Mouse (Mus musculus) midbrain, embryonic 13.5 days (tissue): Measurements from ENCODE around the gene Hsd17b2. TPM values are rescaled to one million over a fixed set of nuclear protein-coding genes. Genes with fewer than 3 reads are reported as not detected.

ENCODE experiments used
- ATAC-seq: fragments of 200-750 bp; cut with Nextera tagmentation; 2 replicates; pipeline ENCODE4 v1.8.0; 2017; ENCODE audit warnings: mild to moderate bottlenecking, moderate TSS enrichment, moderate library complexity
- H3K27ac ChIP-seq: fragments of 300-500 bp; sonication (generic); 2 replicates; pipeline ENCODE4 v1.5.1; 2015; ENCODE audit warnings: inconsistent platforms, mild to moderate bottlenecking, moderate library complexity
- H3K27me3 ChIP-seq: fragments of 300-500 bp; sonication (generic); 2 replicates; pipeline ENCODE4 v1.6.1; 2015; ENCODE audit warnings: mild to moderate bottlenecking, inconsistent platforms
- H3K36me3 ChIP-seq: fragments of 300-500 bp; sonication (generic); 2 replicates; pipeline ENCODE4 v1.6.1; 2015; ENCODE audit warnings: mild to moderate bottlenecking, inconsistent platforms
- H3K4me1 ChIP-seq: fragments of 300-500 bp; sonication (generic); replicated peaks from 2 replicates; pipeline ENCODE4 v1.6.1; 2015; ENCODE audit warnings: inconsistent platforms
- H3K4me2 ChIP-seq: fragments of 300-500 bp; sonication (generic); replicated peaks from 2 replicates; pipeline ENCODE4 v1.6.1; 2015; ENCODE audit warnings: moderate library complexity, mild to moderate bottlenecking, inconsistent platforms
- H3K4me3 ChIP-seq: fragments of 300-500 bp; sonication (generic); replicated peaks from 2 replicates; pipeline ENCODE4 v1.5.1; 2015; ENCODE audit warnings: mild to moderate bottlenecking, inconsistent platforms
- H3K9ac ChIP-seq: fragments of 300-500 bp; sonication (generic); replicated peaks from 2 replicates; pipeline ENCODE4 v1.6.1; 2015; ENCODE audit warnings: mild to moderate bottlenecking, inconsistent platforms
- H3K9me3 ChIP-seq: fragments of 300-500 bp; sonication (generic); 2 replicates; pipeline ENCODE4 v1.6.1; 2016; ENCODE audit warnings: mild to moderate bottlenecking, inconsistent platforms
- WGBS: fragments of 180-500 bp; shearing (Covaris S2); methylation state at CpG from one replicate; pipeline ENCODE4 v1.1.7; 2015; 5-methylcytosine and 5-hydroxymethylcytosine counted together
- polyA plus RNA-seq: library from polyadenylated mRNA; unstranded; fragments of >200 nt; fragmentation: Nextera tagmentation; extraction: Ambion mirVana; gene quantifications from 2 replicates; pipeline ENCODE4 v1.2.1, GENCODE M21; 2015

Gene Hsd17b2
- polyA plus RNA-seq, 1 experiment from 2014 or later: 0.16 TPM

DNA sequence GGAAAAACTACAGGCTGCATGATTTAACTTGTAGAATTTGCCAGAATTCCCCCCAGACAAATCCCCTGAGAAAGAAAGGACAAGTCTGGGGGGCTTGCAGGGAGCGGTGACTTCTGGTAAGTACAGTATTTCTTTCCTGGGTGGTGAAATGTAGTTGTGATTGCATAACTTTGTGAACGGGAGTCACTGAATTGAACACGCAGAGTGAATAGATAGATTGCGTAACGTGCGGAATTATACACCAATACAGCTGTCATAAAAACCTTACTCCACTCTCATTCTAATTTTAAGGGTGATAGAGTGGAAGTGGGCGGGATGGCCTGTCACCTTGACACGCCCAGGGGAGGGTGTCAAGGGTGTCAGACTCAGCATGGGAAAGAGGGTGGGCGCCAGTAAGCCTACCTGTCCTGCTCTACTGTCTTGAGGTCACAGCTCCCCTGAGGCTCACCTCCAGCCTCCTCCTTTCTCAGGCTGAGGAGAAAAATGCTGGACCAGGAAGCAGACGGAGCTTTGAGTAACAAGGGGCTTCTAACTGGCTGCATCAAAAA is 17.7 kb upstream of the Hsd17b2 start:
- H3K4me1 ChIP-seq: no peaks in the 10 kb centered on the region
- no peak overlapping the region for H3K27ac ChIP-seq
- H3K27me3 ChIP-seq: no peaks in the 10 kb centered on the region
- H3K9ac ChIP-seq: no peak overlapping the region
- no peaks in the 10 kb centered on the region for H3K9me3 ChIP-seq
- H3K4me2 ChIP-seq: no peak overlapping the region
- WGBS: 88% methylated on average over 10 of the region's 10 CpGs
- no peak for ATAC-seq
- no peak overlapping the region for H3K4me3 ChIP-seq
- H3K36me3 ChIP-seq: no peaks in the 10 kb centered on the region

DNA sequence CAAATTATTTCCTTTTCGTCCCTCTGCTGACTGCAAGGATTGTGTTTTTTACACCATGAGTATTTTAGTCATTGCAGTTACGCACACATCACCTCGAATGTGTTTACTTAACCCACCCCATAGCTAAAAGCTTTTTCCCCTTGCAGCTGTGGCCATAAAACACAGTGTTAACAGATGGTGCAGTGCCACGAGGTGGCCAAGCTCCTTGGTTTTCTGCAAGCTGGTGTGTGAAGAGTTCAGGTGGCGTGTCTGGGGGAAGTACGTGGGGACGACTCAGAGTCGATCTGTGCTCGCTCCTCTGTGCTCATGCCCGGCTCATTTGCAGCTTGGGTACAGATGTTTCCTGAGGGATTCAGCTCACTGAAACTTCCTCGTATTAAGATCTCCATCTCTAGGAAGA is 17.2 kb upstream of the Hsd17b2 start:
- Histone ChIP-seq H3K27ac (no peak overlapping the region), H3K36me3 (no peaks in the 10 kb centered on the region), H3K27me3 (no peaks in the 10 kb centered on the region), H3K4me3 (no peak overlapping the region), H3K4me2 (no peak overlapping the region), H3K9ac (no peak overlapping the region), H3K9me3 (no peaks in the 10 kb centered on the region), H3K4me1 (no peaks in the 10 kb centered on the region)
- WGBS: 85% methylated on average over 11 of the region's 11 CpGs
- ATAC-seq: no peak

DNA sequence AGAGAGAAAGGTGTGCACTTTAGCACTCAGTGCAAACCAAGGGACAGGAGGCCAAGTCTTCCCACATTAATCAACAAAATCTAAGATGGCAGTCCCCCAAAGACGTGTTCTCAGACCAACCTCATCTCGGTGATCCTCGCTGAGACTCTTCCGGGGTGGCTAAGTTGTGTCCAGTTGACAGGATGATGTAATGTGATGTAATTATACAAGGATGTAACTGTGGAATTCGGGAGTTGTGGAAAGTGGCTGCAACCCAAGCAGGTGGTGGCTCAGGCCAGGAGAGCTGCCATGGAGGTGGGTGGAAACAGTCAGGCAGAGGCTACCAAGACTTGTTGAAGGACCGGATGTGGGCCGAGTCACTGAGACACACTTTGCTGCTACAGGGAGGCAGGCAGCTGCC is 13.8 kb upstream of the Hsd17b2 start:
- H3K4me3 ChIP-seq: no peak overlapping the region
- no peak overlapping the region for H3K4me2 ChIP-seq
- no peaks in the 10 kb centered on the region for H3K27me3 ChIP-seq
- WGBS: 88% methylated on average over 7 of the region's 7 CpGs
- no peak for ATAC-seq
- no peaks in the 10 kb centered on the region for H3K4me1 ChIP-seq
- H3K9me3 ChIP-seq: no peaks in the 10 kb centered on the region
- no peaks in the 10 kb centered on the region for H3K36me3 ChIP-seq
- no peak overlapping the region for H3K27ac ChIP-seq
- H3K9ac ChIP-seq: no peak overlapping the region

DNA sequence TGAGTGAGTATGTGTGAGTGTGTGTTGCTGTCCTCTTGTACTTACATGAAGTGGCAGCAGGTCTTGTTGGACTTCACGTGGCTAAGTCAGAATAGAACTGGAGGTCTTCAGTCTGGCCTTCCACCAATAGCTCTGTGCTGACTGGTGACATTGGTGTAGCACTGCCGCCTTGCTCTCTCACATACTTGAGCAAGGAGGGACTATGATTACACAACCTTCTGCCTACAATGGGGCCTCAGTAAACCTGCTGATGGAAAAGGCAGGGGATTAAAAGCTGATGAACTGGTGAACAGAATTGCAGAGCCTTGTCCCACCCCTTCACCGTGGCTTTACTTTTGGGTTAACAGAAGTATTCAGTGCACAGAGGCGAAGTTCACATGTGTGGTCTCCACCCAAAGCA is 9.6 kb upstream of the Hsd17b2 start:
- WGBS: 88% methylated on average over 4 of the region's 4 CpGs
- no peak for ATAC-seq
- H3K4me2 ChIP-seq: no peak overlapping the region
- no peaks in the 10 kb centered on the region for H3K9me3 ChIP-seq
- H3K9ac ChIP-seq: no peak overlapping the region
- H3K36me3 ChIP-seq: no peaks in the 10 kb centered on the region
- no peak overlapping the region for H3K27ac ChIP-seq
- H3K4me1 ChIP-seq: no peaks in the 10 kb centered on the region
- H3K4me3 ChIP-seq: no peak overlapping the region
- H3K27me3 ChIP-seq: no peaks in the 10 kb centered on the region

DNA sequence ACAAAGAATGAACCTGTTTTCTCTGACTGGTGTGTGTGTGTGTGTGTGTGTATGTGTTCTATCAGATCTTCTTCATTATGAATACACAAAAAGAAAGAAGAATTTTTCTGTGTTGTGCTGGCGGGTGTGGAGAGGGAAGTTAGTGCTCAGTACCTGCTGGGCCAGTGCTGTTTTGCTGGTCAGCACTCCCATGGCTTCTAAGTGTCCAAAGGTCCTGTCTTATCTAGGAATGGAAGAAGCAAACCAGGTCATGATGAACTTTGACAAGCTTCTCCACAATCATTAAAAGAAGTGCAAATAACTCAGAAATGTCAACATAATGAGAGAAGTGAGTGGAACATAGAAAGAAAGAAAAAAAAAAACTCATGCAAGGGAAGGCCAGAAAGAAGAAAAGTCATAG is 6.1 kb upstream of the Hsd17b2 start:
- ATAC-seq: no peak
- Histone ChIP-seq H3K36me3 (no peaks in the 10 kb centered on the region), H3K4me1 (0 out of 2 replicates have a peak, but pooled peaks cover under 1% of the 10 kb centered on the region), H3K9ac (no peak overlapping the region), H3K4me3 (no peak overlapping the region), H3K27me3 (no peaks in the 10 kb centered on the region), H3K27ac (no peak overlapping the region), H3K4me2 (no peak overlapping the region), H3K9me3 (no peaks in the 10 kb centered on the region)
- 90% methylated on average over 1 of the region's 1 CpGs for WGBS

DNA sequence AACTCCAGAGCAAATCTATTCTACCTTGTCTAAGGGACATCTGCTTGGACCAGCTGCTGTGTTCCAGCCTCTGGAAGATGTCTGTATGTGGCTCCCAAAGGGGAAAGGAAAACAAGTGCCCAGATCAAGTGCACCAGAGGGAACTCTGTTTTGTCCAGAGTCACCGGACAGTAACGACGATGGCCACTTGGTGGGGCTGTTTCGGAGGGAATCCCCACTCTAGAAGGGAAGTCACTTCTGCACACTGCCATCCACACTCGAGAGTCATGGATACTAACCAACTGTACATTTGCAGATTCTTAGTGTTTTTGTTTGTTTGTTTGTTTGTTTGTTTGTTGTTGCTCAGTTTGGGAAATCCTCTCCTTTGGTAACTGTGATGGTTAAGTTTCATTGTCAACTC is 4.5 kb upstream of the Hsd17b2 start:
- ATAC-seq: no peak
- Histone ChIP-seq H3K4me3 (no peak overlapping the region), H3K27ac (no peak overlapping the region), H3K4me2 (no peak overlapping the region), H3K9ac (no peak overlapping the region), H3K9me3 (no peaks in the 10 kb centered on the region), H3K27me3 (no peaks in the 10 kb centered on the region), H3K4me1 (peaks cover 11% of the 10 kb centered on the region; the same call in 1 of the 2 replicates), H3K36me3 (no peaks in the 10 kb centered on the region)
- WGBS: 34% methylated on average over 5 of the region's 5 CpGs

DNA sequence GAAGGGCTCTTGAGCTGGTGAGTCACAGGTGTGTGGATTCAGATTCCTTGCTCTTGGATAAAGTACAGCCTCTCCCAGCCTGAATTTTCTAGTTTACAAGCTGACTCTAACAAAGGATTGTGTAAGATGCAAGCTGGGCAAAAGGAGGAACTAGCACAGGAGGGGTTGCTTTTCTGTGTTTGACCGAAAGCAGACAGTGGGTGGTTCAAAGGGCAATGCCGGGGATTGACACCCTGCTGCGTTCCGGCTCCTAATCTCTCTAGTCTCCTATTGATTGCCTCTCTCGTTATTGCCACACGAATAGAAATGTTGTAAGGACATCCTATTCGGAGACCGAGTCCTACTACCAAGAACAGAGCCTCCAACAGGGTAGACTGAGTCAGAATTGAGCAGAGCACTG is 1.0 kb upstream of the Hsd17b2 start:
- Histone ChIP-seq H3K4me2 (no peak overlapping the region), H3K27ac (no peak overlapping the region), H3K4me1 (peaks cover 12% of the 10 kb centered on the region), H3K9me3 (no peaks in the 10 kb centered on the region), H3K4me3 (no peak overlapping the region), H3K36me3 (no peaks in the 10 kb centered on the region), H3K27me3 (no peaks in the 10 kb centered on the region), H3K9ac (no peak overlapping the region)
- WGBS: 26% methylated on average over 8 of the region's 8 CpGs
- no peak for ATAC-seq

DNA sequence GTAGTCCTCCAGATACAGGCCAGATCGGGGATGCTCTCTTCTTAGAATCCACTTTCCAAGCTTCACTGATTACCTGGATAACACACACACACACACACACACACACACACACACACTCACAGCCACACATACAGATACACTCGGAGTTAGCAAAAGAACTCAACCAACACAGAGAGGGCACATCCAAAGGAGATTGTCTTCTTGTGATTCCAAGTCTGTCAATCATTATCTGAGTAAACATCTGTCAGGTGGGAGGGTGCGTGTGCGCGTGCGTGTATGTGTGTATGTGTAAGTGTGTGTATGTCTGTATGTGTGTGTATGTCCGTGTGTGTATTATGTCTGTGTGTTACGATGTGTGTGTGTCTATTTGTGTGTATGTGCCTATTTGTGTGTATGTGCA is 458 bp upstream of the Hsd17b2 start:
- Histone ChIP-seq H3K27me3 (no peaks in the 10 kb centered on the region), H3K4me3 (no peak overlapping the region), H3K27ac (no peak overlapping the region), H3K9me3 (no peaks in the 10 kb centered on the region), H3K4me2 (no peak overlapping the region), H3K4me1 (peaks cover 12% of the 10 kb centered on the region), H3K36me3 (no peaks in the 10 kb centered on the region), H3K9ac (no peak overlapping the region)
- WGBS: 90% methylated on average over 8 of the region's 8 CpGs
- ATAC-seq: peak; percentile 6; the same call in 1 of the 2 replicates

DNA sequence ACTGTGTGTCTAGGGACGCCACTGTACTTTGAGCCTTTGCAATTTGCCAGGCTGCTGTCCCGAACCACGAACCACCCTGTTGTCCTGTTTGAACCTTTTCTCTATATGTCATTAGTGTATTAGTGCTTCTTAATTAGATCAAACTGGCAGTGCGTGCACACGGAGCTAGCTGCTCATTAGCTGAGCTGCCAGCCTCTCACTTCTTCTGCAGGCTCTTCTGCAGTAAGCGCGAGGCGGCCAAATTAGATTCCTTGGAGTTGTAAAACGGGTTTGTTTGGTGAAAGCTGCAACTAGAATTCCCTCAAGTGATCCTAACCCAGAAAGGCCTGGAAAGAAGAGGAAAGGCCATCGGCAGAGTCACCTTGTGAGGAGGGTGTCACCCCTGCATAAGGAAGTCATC is 997 bp downstream of the Hsd17b2 start:
- no peak overlapping the region for H3K4me2 ChIP-seq
- H3K4me1 ChIP-seq: peaks cover 12% of the 10 kb centered on the region
- no peak for ATAC-seq
- H3K4me3 ChIP-seq: no peak overlapping the region
- no peak overlapping the region for H3K9ac ChIP-seq
- H3K36me3 ChIP-seq: no peaks in the 10 kb centered on the region
- H3K9me3 ChIP-seq: no peaks in the 10 kb centered on the region
- no peak overlapping the region for H3K27ac ChIP-seq
- 49% methylated on average over 10 of the region's 10 CpGs for WGBS
- H3K27me3 ChIP-seq: no peaks in the 10 kb centered on the region

DNA sequence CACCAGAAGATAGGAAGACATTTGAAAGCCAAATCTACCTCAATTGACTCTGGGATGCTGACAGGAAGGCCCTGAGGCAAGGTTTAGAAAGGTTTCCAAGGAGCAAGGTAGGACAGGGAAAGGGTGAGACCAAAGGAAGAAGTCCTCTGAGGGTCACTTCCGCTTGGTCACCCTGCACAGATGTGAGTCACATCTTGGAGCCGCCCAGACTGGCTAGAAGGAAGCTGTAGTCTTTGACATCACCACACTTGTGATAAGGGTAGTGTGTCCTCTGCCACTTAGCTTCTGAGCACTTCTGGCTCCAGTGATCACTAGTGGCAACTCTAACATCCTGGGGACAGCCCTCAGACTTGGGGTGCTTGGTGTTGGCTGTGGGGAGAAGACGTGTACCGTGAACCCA is 4.4 kb downstream of the Hsd17b2 start:
- Histone ChIP-seq H3K4me2 (no peak overlapping the region), H3K36me3 (no peaks in the 10 kb centered on the region), H3K27ac (no peak overlapping the region), H3K4me3 (no peak overlapping the region), H3K9me3 (no peaks in the 10 kb centered on the region), H3K27me3 (no peaks in the 10 kb centered on the region), H3K9ac (no peak overlapping the region), H3K4me1 (peaks cover 8% of the 10 kb centered on the region)
- ATAC-seq: no peak
- WGBS: 95% methylated on average over 4 of the region's 4 CpGs

DNA sequence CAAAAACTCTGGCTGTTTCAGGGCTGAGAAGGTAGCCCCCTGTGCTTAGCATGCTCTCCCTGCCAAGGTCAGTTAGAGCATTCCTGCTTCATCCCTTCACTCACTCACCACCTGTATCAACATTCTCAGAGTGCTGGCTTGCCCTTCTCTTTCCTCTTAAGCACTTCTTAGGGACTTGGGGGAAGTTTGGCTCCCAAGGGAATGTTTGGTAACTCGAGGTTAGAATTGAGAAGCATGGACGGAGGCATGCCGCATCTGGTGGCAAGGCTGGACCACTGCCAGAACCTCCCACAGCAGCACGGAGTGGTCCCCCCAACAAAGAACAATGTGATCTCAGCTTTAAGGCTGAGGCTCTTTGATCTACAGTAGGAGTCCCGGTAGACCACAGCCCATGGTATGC is 10.5 kb downstream of the Hsd17b2 start:
- Histone ChIP-seq H3K9me3 (no peaks in the 10 kb centered on the region), H3K9ac (no peak overlapping the region), H3K4me1 (no peaks in the 10 kb centered on the region), H3K4me3 (no peak overlapping the region), H3K36me3 (no peaks in the 10 kb centered on the region), H3K27ac (no peak overlapping the region), H3K27me3 (no peaks in the 10 kb centered on the region), H3K4me2 (no peak overlapping the region)
- 51% methylated on average over 5 of the region's 5 CpGs for WGBS
- ATAC-seq: no peak

DNA sequence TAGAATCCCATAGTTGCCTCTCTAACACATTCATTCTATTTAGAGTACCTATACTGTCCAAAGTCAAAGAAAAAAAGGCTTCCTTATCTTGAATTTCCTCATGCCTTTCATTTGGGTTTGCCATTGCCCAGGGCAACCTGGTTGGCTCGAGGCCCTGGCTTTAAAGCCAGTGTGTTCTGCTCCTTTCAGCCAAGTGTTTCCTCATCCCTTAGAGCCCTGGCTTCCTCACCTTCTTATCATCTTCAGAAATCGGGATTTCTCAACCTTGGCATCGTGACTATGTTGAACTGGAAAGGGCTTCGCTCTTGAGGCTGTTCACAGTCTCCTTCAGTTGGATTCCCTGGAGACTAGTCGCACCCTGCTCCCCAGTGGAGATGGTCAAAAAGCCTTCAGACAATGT is 12.9 kb downstream of the Hsd17b2 start:
- Histone ChIP-seq H3K4me3 (no peak overlapping the region), H3K4me2 (no peak overlapping the region), H3K4me1 (no peaks in the 10 kb centered on the region), H3K36me3 (no peaks in the 10 kb centered on the region), H3K27me3 (no peaks in the 10 kb centered on the region), H3K27ac (no peak overlapping the region), H3K9me3 (0 out of 2 replicates have a peak, but pooled peaks cover 4% of the 10 kb centered on the region), H3K9ac (no peak overlapping the region)
- 87% methylated on average over 5 of the region's 5 CpGs for WGBS
- no peak for ATAC-seq

DNA sequence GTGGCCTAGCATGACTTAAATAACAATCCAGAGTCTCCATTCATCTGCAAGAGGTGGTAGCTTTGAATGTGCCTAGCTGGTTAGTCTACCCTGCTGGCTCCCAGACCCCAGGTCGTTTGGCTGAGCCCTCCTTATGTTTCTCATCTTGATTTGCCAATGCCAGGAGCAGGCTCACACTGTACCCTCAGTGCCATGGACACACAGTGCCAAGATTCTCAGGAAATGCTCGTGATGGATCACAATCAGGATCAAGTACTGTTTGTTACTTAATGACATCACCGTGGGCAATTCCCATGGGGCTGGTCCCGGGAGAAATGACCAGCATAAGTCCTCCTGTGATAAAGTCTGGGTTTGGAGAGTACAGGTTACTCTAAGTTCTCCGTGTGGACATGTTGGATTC is 14.2 kb downstream of the Hsd17b2 start:
- no peak overlapping the region for H3K4me3 ChIP-seq
- no peak overlapping the region for H3K9ac ChIP-seq
- no peaks in the 10 kb centered on the region for H3K27me3 ChIP-seq
- no peaks in the 10 kb centered on the region for H3K4me1 ChIP-seq
- H3K4me2 ChIP-seq: no peak overlapping the region
- H3K9me3 ChIP-seq: peaks cover 7% of the 10 kb centered on the region; the same call in 1 of the 2 replicates
- 84% methylated on average over 5 of the region's 5 CpGs for WGBS
- no peaks in the 10 kb centered on the region for H3K36me3 ChIP-seq
- ATAC-seq: no peak
- no peak overlapping the region for H3K27ac ChIP-seq
